Mouse (Mus musculus) E14TG2a.4 (cell line): ENCODE data around the gene Smad5.

Experiments
- CTCF ChIP-seq: conservative IDR thresholded peaks from 2 replicates; pipeline ENCODE4 v1.5.1; 2014; ENCODE audit warnings: low read length
- POU5F1 ChIP-seq: IDR thresholded peaks from 2 replicates; pipeline ENCODE4 v1.6.1; 2014; ENCODE audit warnings: low read length, borderline replicate concordance

GRCm38 (mm10) chr13:56746739-56747532, 44.1 kb downstream of the Smad5 start:
- TF ChIP-seq CTCF (no peak), POU5F1 (no peak)
